Mouse (Mus musculus): ENCODE data around the gene Ccdc189.

DNA sequence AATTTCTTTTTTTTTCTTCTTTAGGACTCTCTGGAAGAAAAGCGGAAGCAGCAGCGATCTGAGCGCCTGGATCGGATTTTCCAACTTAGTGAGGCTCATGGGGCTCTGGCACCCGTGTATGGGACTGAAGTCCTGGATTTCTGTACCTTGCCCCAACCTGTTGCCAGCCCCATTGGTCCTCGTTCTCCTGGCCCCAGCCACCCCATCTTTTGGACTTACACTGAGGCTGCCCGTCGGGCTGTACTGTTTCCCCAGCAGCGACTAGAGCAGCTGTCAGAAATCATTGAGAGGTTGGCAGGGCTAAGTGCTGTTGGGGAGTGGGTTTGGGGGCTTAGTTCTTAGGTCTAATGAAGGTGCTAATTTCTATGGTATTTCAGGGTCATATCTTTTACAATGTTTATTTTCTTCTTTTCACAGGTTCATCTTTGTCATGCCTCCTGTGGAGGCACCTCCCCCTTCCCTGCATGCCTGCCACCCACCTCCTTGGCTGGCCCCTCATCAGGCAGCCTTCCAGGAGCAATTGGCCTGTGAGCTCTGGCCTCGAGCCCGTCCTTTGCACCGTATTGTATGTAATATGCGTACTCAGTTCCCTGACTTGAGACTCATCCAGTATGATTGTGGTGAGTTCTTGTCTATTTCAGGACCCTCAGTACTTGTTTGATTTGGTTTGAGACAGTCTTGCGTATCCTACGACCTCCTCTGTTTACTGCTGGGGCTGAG lies 39.1 kb downstream of the Ccdc189 start:
- no peak for TF ChIP-seq HCFC1 (IDR thresholded peaks at IDR 0.05; ENCODE audit: borderline replicate concordance, insufficient read depth, low read length)
- TF ChIP-seq MAFK (IDR thresholded peaks at IDR 0.05; ENCODE audit: insufficient read depth, low read depth, low read length), result no peak
- no peak for TF ChIP-seq CHD2 (IDR thresholded peaks at IDR 0.05; ENCODE audit: low read depth, low read length)
- no peak for TF ChIP-seq ZC3H11A (IDR thresholded peaks at IDR 0.05; ENCODE audit: borderline replicate concordance, low read depth, low read length)
- no peak for TF ChIP-seq ZNF384 (IDR thresholded peaks at IDR 0.05; ENCODE audit: low read depth, low read length)

Measured in ES-E14 (cell line).